Mouse (Mus musculus) Patski (cell line): ENCODE data around the gene Rftn1. TPM values are rescaled to one million over a fixed set of nuclear protein-coding genes. Genes with fewer than 3 reads are reported as not detected.

Experiments used
- ATAC-seq: fragments of 100-300 bp; one replicate; pipeline ENCODE4 v1.8.0; 2021
- CTCF ChIA-PET: fragments of 350-600 bp; sonication (Branson Sonifier 250); formaldehyde crosslinking; loops from one replicate; lab custom pipeline; 2022; ENCODE audit warnings: inconsistent platforms; lab: Charles Lee
- POLR2A ChIA-PET: fragments of 350-600 bp; sonication (Branson Sonifier 250); formaldehyde crosslinking; loops from one replicate; lab custom pipeline; 2022; ENCODE audit warnings: antibody characterized with exemption, inconsistent platforms; lab: Charles Lee
- DNase-seq: peaks from one replicate; pipeline ENCODE4 v3.0.0-alpha.2; 2011; ENCODE audit warnings: low read depth, low spot score
- H3K27me3 ChIP-seq: fragments of 371-371 bp; one replicate; pipeline ENCODE4 v1.5.1; 2021
- CTCF ChIP-seq: fragments of 100-300 bp; IDR thresholded peaks from one replicate; pipeline ENCODE4 v1.5.1; 2021
- in situ Hi-C: fragments of 300-500 bp; cut with MboI; formaldehyde crosslinking; loops from 3 replicates; pipeline ENCODE4 v1.11.1; 2018; ENCODE audit warnings: low pct_unique_long_range_greater_than_20kb, mixed read lengths
- polyA plus RNA-seq: library from polyadenylated mRNA; unstranded; gene quantifications from one replicate; pipeline ENCODE4 v1.2.3, GENCODE M21; 2021

The Rftn1 gene
- polyA plus RNA-seq, 1 experiment from 2014 or later = 0.05 TPM

GRCm38 (mm10) chr17:50170935-50171545, 19.4 kb downstream of the Rftn1 start:
- no peak for DNase-seq
- ChIA-PET POLR2A (no interaction called here), CTCF (interaction anchor here (1.4 kb wide), 1 partner anchor 16 kb away, joined by 3 read pairs; no protein-coding TSS in a partner anchor)
- in situ Hi-C loops = no loop called here
- no peaks in the 10 kb centered on the region for H3K27me3 ChIP-seq
- TF ChIP-seq CTCF = no peak
- ATAC-seq = no peak

GRCm38 (mm10) chr17:50169946-50170427, 20.5 kb downstream of the Rftn1 start:
- ChIA-PET CTCF (interaction anchor here (1.4 kb wide), 1 partner anchor 14 kb away, joined by 3 read pairs; no protein-coding TSS in a partner anchor), POLR2A (no interaction called here)
- in situ Hi-C loops = no loop called here
- ATAC-seq (no peak), DNase-seq (no peak)
- no peak for TF ChIP-seq CTCF
- peaks cover 3% of the 10 kb centered on the region for H3K27me3 ChIP-seq

GRCm38 (mm10) chr17:50160904-50161805, 29.3 kb downstream of the Rftn1 start:
- CTCF ChIA-PET = no interaction called here
- POLR2A ChIA-PET = no interaction called here
- in situ Hi-C loops = no loop called here
- H3K27me3 ChIP-seq = peaks cover 17% of the 10 kb centered on the region
- DNase-seq (no peak), ATAC-seq (no peak)
- no peak for TF ChIP-seq CTCF

DNA sequence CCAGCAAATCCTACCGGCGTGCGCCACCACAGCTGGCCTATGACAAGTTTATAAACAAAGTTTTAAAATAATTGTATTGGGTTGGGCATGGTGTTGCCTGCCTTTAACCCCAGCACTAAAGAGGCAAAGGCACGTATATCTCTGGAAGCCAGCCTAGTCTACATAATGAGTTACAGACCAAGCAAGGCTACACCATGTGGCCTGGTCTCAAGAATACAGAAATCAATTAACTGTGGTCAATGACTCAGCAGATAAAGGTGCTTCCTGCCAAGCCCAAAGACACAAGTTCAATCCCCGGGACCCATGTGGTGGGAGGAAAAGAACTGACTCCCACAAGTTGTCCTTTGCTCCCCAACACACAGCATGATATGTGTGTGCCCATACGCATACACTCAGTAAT, 30.1 kb downstream of the Rftn1 start:
- CTCF ChIA-PET = no interaction called here
- no peak for TF ChIP-seq CTCF
- POLR2A ChIA-PET = no interaction called here
- DNase-seq (no peak), ATAC-seq (no peak)
- in situ Hi-C loops = no loop called here
- H3K27me3 ChIP-seq = peaks cover 17% of the 10 kb centered on the region

DNA sequence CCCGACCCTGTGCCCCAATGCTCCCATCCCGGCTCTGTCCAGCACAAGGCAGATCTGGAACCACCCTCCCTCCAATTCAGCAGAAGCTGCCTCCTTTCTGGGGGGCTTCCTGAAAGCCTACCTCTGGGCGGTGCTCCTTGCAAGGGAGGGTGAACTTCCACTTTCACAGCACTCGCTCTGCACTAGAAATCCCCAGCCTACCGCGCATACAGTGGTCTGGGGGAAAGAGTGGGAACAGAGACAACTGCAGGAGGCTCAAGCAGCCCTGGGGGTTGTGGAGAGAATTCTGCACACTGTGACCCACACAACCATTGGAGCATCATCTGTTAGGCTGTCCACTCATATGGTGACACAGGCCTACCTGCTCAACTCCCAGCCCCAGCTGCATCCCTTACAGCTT, 30.7 kb downstream of the Rftn1 start:
- ATAC-seq (no peak), DNase-seq (no peak)
- H3K27me3 ChIP-seq = peaks cover 14% of the 10 kb centered on the region
- in situ Hi-C loops = no loop called here
- no peak for TF ChIP-seq CTCF
- ChIA-PET CTCF (no interaction called here), POLR2A (no interaction called here)

GRCm38 (mm10) chr17:50158565-50158964, 31.9 kb downstream of the Rftn1 start:
- ChIA-PET POLR2A (interaction anchor here (1.1 kb wide), 1 partner anchor 65 kb away, joined by 3 read pairs; no protein-coding TSS in a partner anchor), CTCF (no interaction called here)
- H3K27me3 ChIP-seq = peaks cover 14% of the 10 kb centered on the region
- ATAC-seq (no peak), DNase-seq (no peak)
- no peak for TF ChIP-seq CTCF
- in situ Hi-C loops = no loop called here

DNA sequence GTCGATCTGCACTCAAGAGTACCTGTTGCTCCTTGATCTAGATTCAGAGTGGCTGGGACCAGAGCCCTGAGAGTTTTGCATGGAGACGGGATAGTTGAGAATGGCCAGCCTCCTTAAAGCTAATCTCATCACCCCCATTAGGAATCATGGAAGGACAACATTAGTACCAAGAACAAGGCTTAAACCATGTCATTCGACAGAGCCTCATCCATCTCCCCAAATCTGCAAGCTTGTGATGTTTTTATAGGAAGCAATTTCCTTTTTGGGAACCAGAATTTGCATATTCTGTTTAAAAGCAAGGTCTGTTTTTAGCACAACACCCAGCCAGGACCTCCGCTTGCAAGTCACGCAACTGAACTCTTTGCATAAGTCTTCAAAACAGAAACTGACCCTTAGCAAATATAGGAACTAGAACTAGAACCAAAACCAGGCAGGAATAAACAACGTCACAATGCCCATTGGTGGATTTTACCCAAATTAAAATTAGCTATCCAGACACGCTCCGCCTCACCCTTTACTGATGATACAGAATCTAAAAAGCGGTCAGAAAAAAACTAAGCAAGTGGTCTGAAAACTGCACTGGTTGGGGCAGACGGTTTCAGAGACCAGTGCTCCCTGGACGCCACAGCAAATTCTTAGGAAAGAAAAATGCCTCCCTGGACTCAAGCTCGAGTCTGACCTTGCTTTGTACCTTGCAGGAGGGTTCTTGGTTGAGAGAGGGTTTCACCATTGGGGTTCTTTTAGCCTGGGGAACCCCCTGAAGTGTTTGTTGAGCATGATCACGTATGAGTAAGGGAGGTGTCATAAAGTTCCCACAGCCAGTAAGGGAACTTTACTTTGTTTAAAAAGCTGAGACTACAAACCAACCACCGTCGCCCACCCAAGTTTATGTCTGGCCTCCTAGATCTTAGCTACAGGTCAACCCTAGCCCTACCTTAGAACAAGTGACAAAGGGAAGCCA, 33.0 kb downstream of the Rftn1 start:
- ATAC-seq (no peak), DNase-seq (no peak)
- no peak for TF ChIP-seq CTCF
- peaks cover 14% of the 10 kb centered on the region for H3K27me3 ChIP-seq
- POLR2A ChIA-PET = interaction anchor here (1.1 kb wide), 1 partner anchor 66 kb away, joined by 3 read pairs; no protein-coding TSS in a partner anchor
- CTCF ChIA-PET = no interaction called here
- in situ Hi-C loops = no loop called here

DNA sequence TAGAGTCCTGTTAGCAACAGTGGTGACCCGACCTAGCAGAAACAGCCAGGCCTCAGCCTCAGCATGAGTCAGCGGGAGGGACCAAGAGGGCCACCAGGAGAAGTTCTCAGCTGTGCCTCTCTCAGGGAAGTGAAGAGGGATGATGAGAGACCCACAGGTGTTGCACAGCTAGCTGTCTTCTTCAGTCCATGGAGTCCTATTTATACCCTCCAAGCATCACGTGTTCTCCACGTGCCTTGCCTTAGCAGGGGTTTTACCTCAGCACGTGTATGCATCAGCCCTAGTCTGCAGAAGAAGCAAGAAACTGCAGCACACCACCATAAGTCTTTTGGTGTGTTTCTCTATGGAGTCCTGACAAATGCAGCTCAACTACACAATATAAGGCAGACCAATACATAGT, 38.4 kb downstream of the Rftn1 start:
- CTCF ChIA-PET = no interaction called here
- no peak for ATAC-seq
- no peak for TF ChIP-seq CTCF
- DNase-seq = no peak
- in situ Hi-C loops = no loop called here
- H3K27me3 ChIP-seq = no peaks in the 10 kb centered on the region
- POLR2A ChIA-PET = no interaction called here

- in situ Hi-C loops = no loop called here
- ChIA-PET CTCF (no interaction called here), POLR2A (no interaction called here)
- ATAC-seq = no peak
- H3K27me3 ChIP-seq = no peaks in the 10 kb centered on the region
- no peak for TF ChIP-seq CTCF
- no peak for DNase-seq
Observed at GRCm38 (mm10) chr17:50151208-50151723, 39.2 kb downstream of the Rftn1 start.
